Mouse (Mus musculus): ENCODE measurements at regions not wholly inside any gene's neighbourhood (a gene's known extent, or its start where the extent isn't known, plus 50 kb on each side); places are given as distances from the start of the nearest gene placed in this dataset.

- TF ChIP-seq CTCF (IDR thresholded peaks at IDR 0.05) (no peak), EP300 (IDR thresholded peaks at IDR 0.05) (no peak)
Observed at GRCm38 (mm10) chr16:93186554-93186953, 360.6 kb upstream of the Runx1 start.

Data from lung, postnatal 0 days (tissue).